Mouse (Mus musculus) megakaryocyte, embryonic 14.5 days (primary cell): ENCODE results near the gene Hipk2.

Experiments
- FLI1 ChIP-seq: IDR thresholded peaks from 2 replicates; pipeline ENCODE4 v1.6.1; 2012; ENCODE audit warnings: low read length, inconsistent platforms, mixed read lengths
- GATA1 ChIP-seq: IDR thresholded peaks from 3 replicates; pipeline ENCODE4 v1.6.1; 2012; ENCODE audit warnings: mixed read lengths, low read length, inconsistent platforms, borderline replicate concordance

- no peak for TF ChIP-seq FLI1
- TF ChIP-seq GATA1 = no peak
Observed at GRCm38 (mm10) chr6:38910828-38911559, 35.0 kb upstream of the Hipk2 start.
